Mouse (Mus musculus) ES-E14 (cell line): ENCODE measurements around the gene Pla1a. TPM values are rescaled to one million over a fixed set of nuclear protein-coding genes. Genes with fewer than 3 reads are reported as not detected.
"Not testable (repeated sequence)": the region's sequence is repeated elsewhere in the genome, so short reads cannot be mapped to it uniquely, and the experiment has no call there.

Source experiments
- DNase-seq: peaks from one replicate; pipeline ENCODE4 v3.0.0-alpha.2; 2013; ENCODE audit warnings: low read depth, low spot score
- H3K27ac ChIP-seq: 2 replicates; pipeline ENCODE4 v1.5.1; 2012; ENCODE audit warnings: low read depth, mild to moderate bottlenecking, low read length, moderate library complexity, mixed read lengths; ENCODE audit not compliant: poor library complexity, insufficient read depth, severe bottlenecking
- H3K36me3 ChIP-seq: 2 replicates; pipeline ENCODE4 v1.6.1; 2012; ENCODE audit warnings: mild to moderate bottlenecking, low read length, moderate library complexity, mixed read lengths; ENCODE audit not compliant: control insufficient read depth, poor library complexity, insufficient read depth, severe bottlenecking
- H3K4me1 ChIP-seq, 2 experiments: fragments of 150-350 bp in 1 of 2; sonication (generic) in 1 of 2; 2 replicates each; pipeline ENCODE4 v1.6.1; 2012; ENCODE audit warnings: low read length in 2 of 2, mild to moderate bottlenecking in 1 of 2, mixed read lengths in 1 of 2; ENCODE audit not compliant: control insufficient read depth in 2 of 2, insufficient read depth in 2 of 2, poor library complexity in 1 of 2
- H3K4me3 ChIP-seq, 2 experiments: fragments of 150-350 bp in 1 of 2; sonication (generic) in 1 of 2; 2 replicates each; pipeline ENCODE4 v1.5.1; 2012; ENCODE audit warnings: low read length in 2 of 2, low read depth in 1 of 2, mild to moderate bottlenecking in 1 of 2, mixed read lengths in 1 of 2; ENCODE audit not compliant: insufficient read depth in 1 of 2, poor library complexity in 1 of 2, severe bottlenecking in 1 of 2
- H3K9ac ChIP-seq: 2 replicates; pipeline ENCODE4 v1.6.1; 2012; ENCODE audit warnings: low read depth, mild to moderate bottlenecking, low read length, mixed read lengths; ENCODE audit not compliant: poor library complexity, insufficient read depth, severe bottlenecking
- H3K9me3 ChIP-seq: fragments of 150-350 bp; sonication (generic); 2 replicates; pipeline ENCODE4 v1.6.1; 2012; ENCODE audit warnings: low read depth, mild to moderate bottlenecking, low read length; ENCODE audit not compliant: control insufficient read depth, insufficient read depth
- CHD2 ChIP-seq: IDR thresholded peaks from 2 replicates; pipeline ENCODE4 v1.6.1; 2014; ENCODE audit warnings: mild to moderate bottlenecking, low read depth, low read length, inconsistent platforms
- HCFC1 ChIP-seq: IDR thresholded peaks from 2 replicates; pipeline ENCODE4 v1.6.1; 2012; ENCODE audit warnings: low read length, inconsistent platforms, borderline replicate concordance; ENCODE audit not compliant: insufficient read depth
- MAFK ChIP-seq: IDR thresholded peaks from 2 replicates; pipeline ENCODE4 v1.6.1; 2014; ENCODE audit warnings: mild to moderate bottlenecking, low read depth, low read length, inconsistent platforms; ENCODE audit not compliant: insufficient read depth
- ZC3H11A ChIP-seq: IDR thresholded peaks from 2 replicates; pipeline ENCODE4 v1.6.1; 2012; ENCODE audit warnings: low read depth, mild to moderate bottlenecking, inconsistent platforms, low read length, borderline replicate concordance
- ZNF384 ChIP-seq: IDR thresholded peaks from 2 replicates; pipeline ENCODE4 v1.6.1; 2012; ENCODE audit warnings: low read depth, low read length, inconsistent platforms
- in situ Hi-C, 2 experiments: fragments of 600-800 bp; cut with MboI; formaldehyde crosslinking; loops; one replicate each; pipeline ENCODE4 v1.15.1; 2025; ENCODE audit warnings: low sequenced_read_pairs in 2 of 2, inconsistent platforms in 1 of 2; ENCODE audit not compliant: unreplicated experiment in 2 of 2
- total RNA-seq: library from RNA; depleted of rRNA; stranded (reverse); fragments of 300-350 nt; gene quantifications from 2 replicates; pipeline ENCODE4 v1.2.3, GENCODE M21; 2012

Gene Pla1a
- total RNA-seq, 1 experiment, result 4.9 TPM

- Histone ChIP-seq H3K9me3 (no peaks in the 10 kb centered on the region), H3K4me1 (peaks cover 6 to 8% of the 10 kb centered on the region in 2 experiments; a peak in 3 of 4 replicates), H3K36me3 (peaks cover 31% of the 10 kb centered on the region), H3K27ac (peak overlapping the region; percentile 69), H3K4me3 (peak overlapping the region; percentile 39 to 50; a peak in 3 of 4 replicates), H3K9ac (peak overlapping the region; percentile 78; the same call in 1 of the 2 replicates)
- DNase-seq, result no peak
- in situ Hi-C loops, result no loop called here
- TF ChIP-seq HCFC1 (no peak), ZC3H11A (no peak), CHD2 (no peak), ZNF384 (no peak), MAFK (no peak)
These were observed 14.4 kb upstream of the Pla1a start for GRCm38 (mm10) chr16:38447366-38447765.

GRCm38 (mm10) chr16:38446141-38446540 lies 13.2 kb upstream of the Pla1a start:
- peak overlapping the region; percentile 97; the same call in 1 of the 2 replicates for H3K27ac ChIP-seq
- H3K4me1 ChIP-seq, in situ Hi-C loops, DNase-seq, H3K9me3 ChIP-seq: not testable (repeated sequence)
- peak overlapping the region; percentile 78; the same call in 1 of the 2 replicates for H3K9ac ChIP-seq
- H3K36me3 ChIP-seq, result peaks cover 31% of the 10 kb centered on the region
- peak overlapping the region in 1 of 2 experiments; percentile 61; a peak in 1 of 4 replicates for H3K4me3 ChIP-seq

GRCm38 (mm10) chr16:38445576-38445975 lies 12.6 kb upstream of the Pla1a start:
- Histone ChIP-seq H3K27ac (peak overlapping the region; percentile 97), H3K9me3 (no peaks in the 10 kb centered on the region), H3K4me3 (peak overlapping the region in 1 of 2 experiments; percentile 61; a peak in 2 of 4 replicates), H3K36me3 (peaks cover 31% of the 10 kb centered on the region), H3K9ac (peak overlapping the region; percentile 78), H3K4me1 (peaks cover 6 to 8% of the 10 kb centered on the region in 2 experiments; a peak in 3 of 4 replicates)
- no peak for DNase-seq
- in situ Hi-C loops, result no loop called here
- TF ChIP-seq ZNF384 (no peak), CHD2 (no peak), ZC3H11A (no peak), MAFK (no peak), HCFC1 (no peak)

- Histone ChIP-seq H3K4me3 (peak overlapping the region in 1 of 2 experiments; percentile 61; a peak in 1 of 4 replicates), H3K4me1 (peaks cover 6 to 8% of the 10 kb centered on the region in 2 experiments; a peak in 3 of 4 replicates), H3K27ac (peak overlapping the region; percentile 97; the same call in 1 of the 2 replicates), H3K9me3 (no peaks in the 10 kb centered on the region), H3K36me3 (peaks cover 29% of the 10 kb centered on the region), H3K9ac (no peak overlapping the region; the same call in 1 of the 2 replicates)
- in situ Hi-C loops, result no loop called here
- no peak for TF ChIP-seq ZNF384
- no peak for TF ChIP-seq CHD2
- TF ChIP-seq ZC3H11A, result no peak
- no peak for TF ChIP-seq HCFC1
- no peak for TF ChIP-seq MAFK
- peak; percentile 58 for DNase-seq
These were observed 12.1 kb upstream of the Pla1a start for GRCm38 (mm10) chr16:38445046-38445445.
